Mouse (Mus musculus): Measurements from ENCODE around the gene Vldlr. TPM values are rescaled to one million over a fixed set of nuclear protein-coding genes. Genes with fewer than 3 reads are reported as not detected.

The Vldlr gene
- 10 to 100 TPM; 64.1 to 99.2 TPM for total RNA-seq (2021)
- long read RNA-seq, experiment 1, full-length matches to known transcripts: 16 of 44 reads
- long read RNA-seq, experiment 1, partial matches to known transcripts: 4 of 44 reads
- long read RNA-seq, experiment 1, other reads (novel, unspliced or antisense): 24 of 44 reads
- long read RNA-seq, experiment 2, full-length matches to known transcripts: 30 of 67 reads
- long read RNA-seq, experiment 2, partial matches to known transcripts: 8 of 67 reads
- long read RNA-seq, experiment 2, other reads (novel, unspliced or antisense): 29 of 67 reads

- intact Hi-C loops (cut with DNase I): loop anchor here (10.0 kb wide), 1 partner anchor 198 kb away; no protein-coding TSS in a partner anchor
- no peak for DNase-seq
- H3K4me3 ChIP-seq: peak within 1 kb of the TSS; percentile 94
- TF ChIP-seq CTCF (IDR thresholded peaks at IDR 0.05): no peak
- peak within 1 kb of the TSS; percentile 97 for H3K27ac ChIP-seq
Measured at GRCm38 (mm10) chr19:27216318-27216717, at the start of gene Vldlr. Gene Vldlr, plus strand, starts transcription at chr19:27216484.

DNA sequence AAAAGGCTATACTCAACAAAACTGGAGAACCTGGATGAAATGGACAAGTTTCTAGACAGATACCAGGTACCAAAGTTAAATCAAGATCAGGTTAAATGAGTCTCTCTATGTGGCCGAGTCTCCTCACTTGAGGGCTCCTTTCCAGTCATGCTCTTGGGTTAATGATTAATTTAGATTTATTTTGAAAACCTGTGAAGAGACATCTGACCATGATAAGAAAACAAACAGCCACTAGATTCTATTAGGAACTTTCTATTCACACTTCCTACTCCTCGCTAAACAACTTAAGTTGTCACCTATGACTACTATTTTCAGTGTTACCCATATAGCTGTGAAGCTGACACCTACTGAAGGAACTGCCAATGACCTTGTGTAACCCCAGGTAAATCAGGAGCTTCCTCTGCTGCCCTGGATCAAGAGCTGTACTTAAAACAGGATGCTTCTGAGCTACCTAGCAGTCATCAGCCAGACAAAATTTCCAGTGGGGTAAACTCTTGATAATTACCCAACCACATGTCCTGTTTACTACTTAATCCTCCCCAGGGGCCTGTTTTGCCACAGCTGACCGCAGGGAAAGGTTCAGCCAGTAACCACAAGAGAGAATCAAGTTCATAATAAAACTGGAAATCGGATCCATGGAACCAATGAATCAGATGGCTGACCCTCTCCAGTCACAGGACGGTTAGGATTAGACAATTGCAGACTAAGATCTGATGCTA lies 48.5 kb upstream of the Vldlr start:
- H3K4me3 ChIP-seq: no peak overlapping the region
- peak; percentile 52 for DNase-seq
- TF ChIP-seq CTCF (IDR thresholded peaks at IDR 0.05): no peak
- H3K27ac ChIP-seq: peak overlapping the region; percentile 79
- intact Hi-C loops (cut with DNase I): no loop called here

GRCm38 (mm10) chr19:27173836-27174235 lies 42.4 kb upstream of the Vldlr start:
- peak overlapping the region; percentile 84 for H3K27ac ChIP-seq
- H3K4me3 ChIP-seq: no peak overlapping the region
- intact Hi-C loops (cut with DNase I): no loop called here
- peak; percentile 82 for DNase-seq
- no peak for TF ChIP-seq CTCF (IDR thresholded peaks at IDR 0.05)

DNA sequence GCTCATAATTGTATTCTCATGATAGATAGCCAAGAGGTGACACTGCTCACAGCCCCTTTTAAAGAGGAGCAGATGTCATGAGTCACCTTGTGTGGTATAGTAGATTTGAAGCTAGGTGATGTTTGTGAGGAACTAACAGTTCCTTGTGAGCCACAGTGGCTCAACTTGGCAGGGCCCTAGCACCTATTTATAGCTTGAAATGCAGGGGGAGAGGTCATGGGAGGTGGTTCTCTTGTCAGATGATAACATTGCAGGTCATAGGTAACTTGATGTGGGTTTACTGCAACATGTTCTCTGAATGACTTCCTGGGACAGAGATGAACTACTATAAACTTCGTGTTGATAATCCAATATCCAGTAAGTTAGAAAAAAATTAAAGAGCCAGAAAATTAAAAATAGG lies 40.7 kb upstream of the Vldlr start:
- Histone ChIP-seq H3K4me3 (no peak overlapping the region), H3K27ac (peak overlapping the region; percentile 83)
- DNase-seq: peak; percentile 74
- intact Hi-C loops (cut with DNase I): loop anchor here (2.0 kb wide), 1 partner anchor 43 kb away; no protein-coding TSS in a partner anchor
- no peak for TF ChIP-seq CTCF (IDR thresholded peaks at IDR 0.05)

- intact Hi-C loops (cut with DNase I): loop anchor here (2.0 kb wide), 1 partner anchor 42 kb away; no protein-coding TSS in a partner anchor
- Histone ChIP-seq H3K27ac (peak overlapping the region; percentile 83), H3K4me3 (no peak overlapping the region)
- TF ChIP-seq CTCF (IDR thresholded peaks at IDR 0.05): no peak
- DNase-seq: no peak
Measured at GRCm38 (mm10) chr19:27176558-27176957, 39.7 kb upstream of the Vldlr start.

DNA sequence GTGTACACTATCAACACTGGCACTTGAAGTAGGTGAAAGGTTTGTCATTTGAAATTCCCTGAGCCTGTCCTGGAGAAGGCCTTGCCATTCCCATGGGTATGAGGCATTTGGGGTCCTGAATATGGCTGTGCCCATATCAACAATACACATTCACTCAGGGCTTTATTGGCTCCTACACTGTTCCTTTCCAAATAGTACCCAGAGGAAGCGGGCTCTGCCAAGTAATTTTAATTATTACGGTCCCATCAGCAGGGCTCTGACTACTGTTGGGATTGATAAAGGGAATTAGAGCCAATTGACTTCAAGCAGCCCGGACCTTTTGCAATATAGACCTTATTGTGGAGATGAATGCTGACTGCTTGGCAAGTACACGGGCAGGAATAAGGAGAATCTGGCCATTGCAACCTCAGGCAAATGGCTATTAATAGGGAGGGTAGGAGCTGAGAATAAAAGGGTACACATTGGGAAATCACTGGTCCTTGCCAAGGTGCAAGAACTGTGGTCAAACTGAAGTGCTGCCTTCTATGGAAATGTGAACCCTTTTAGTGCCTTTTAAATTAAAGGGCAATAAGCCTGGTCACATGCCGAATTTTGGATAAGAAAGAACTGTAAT lies 38.0 kb upstream of the Vldlr start:
- Histone ChIP-seq H3K4me3 (no peak overlapping the region), H3K27ac (peak overlapping the region; percentile 73)
- TF ChIP-seq CTCF (IDR thresholded peaks at IDR 0.05): no peak
- peak; percentile 27 for DNase-seq
- intact Hi-C loops (cut with DNase I): no loop called here

DNA sequence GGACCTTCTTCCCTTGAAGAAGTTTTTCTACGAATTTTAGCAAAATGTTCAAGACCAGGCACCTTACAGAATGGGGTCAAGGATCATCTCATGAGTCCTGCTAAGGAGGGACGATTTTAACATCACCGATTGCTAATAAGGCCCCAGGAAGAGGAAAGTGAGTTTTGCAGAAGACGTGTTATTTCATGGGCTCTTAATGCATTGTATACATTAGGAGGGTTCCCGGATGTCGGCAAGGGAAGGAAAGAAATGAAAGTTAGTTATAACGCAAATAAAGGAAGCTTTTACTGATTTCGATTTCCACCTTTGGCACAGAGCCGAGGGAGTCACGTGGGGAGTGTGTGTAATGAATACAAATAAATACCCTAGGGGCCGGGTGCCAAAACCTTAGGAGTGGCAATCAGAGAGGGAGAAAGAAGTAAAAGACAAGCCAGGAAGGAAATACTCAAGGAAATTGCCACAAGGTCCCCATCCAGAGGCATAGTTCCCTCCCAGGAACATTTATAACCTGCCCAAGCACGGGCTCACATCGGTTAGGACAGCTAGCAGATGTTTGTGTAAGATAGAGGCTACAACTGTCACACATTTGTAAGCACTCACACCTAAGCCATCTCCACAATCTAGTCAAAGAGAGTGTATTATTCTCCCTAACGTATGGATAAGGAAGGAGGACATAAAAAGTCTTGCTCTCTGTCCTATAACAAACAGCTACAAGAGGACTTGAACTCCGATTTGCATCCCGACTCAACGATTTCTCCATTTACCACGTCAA lies 35.7 kb upstream of the Vldlr start:
- intact Hi-C loops (cut with DNase I): loop anchor here (2.0 kb wide), 1 partner anchor 30 kb away; no protein-coding TSS in a partner anchor
- no peak for DNase-seq
- Histone ChIP-seq H3K4me3 (no peak overlapping the region), H3K27ac (0 out of 2 replicates have a peak overlapping the region, but pooled peaks have one; percentile 73)
- no peak for TF ChIP-seq CTCF (IDR thresholded peaks at IDR 0.05)

GRCm38 (mm10) chr19:27183511-27183910 lies 32.8 kb upstream of the Vldlr start:
- H3K4me3 ChIP-seq: no peak overlapping the region
- DNase-seq: no peak
- no peak for TF ChIP-seq CTCF (IDR thresholded peaks at IDR 0.05)
- no peak overlapping the region for H3K27ac ChIP-seq
- intact Hi-C loops (cut with DNase I): no loop called here

DNA sequence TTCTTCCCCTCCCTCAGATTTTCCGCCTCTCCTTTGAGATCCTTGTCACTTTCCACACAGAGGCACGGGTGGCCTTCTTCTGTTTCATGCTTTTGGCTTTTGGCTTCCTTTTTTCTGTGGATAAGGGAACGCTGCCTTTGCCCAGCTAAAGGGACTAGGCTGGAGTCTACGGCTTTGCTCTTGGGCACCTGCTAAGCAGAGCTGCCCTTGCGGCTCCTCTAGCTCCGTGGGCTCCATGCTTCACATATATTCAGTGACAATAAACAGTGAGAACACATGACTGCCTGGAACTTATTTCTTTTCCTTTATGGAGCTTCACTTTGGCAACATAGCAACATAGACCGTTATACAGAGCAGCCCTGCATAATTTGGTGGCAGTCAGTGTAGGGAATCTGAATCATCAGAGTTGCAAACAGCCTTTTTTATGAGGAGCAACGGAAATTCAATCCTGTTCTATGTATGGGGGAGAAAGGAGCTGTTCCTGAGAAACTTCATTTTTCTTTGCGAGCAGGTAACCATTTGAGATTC lies 12.5 kb upstream of the Vldlr start:
- intact Hi-C loops (cut with DNase I): no loop called here
- H3K27ac ChIP-seq: no peak overlapping the region

DNA sequence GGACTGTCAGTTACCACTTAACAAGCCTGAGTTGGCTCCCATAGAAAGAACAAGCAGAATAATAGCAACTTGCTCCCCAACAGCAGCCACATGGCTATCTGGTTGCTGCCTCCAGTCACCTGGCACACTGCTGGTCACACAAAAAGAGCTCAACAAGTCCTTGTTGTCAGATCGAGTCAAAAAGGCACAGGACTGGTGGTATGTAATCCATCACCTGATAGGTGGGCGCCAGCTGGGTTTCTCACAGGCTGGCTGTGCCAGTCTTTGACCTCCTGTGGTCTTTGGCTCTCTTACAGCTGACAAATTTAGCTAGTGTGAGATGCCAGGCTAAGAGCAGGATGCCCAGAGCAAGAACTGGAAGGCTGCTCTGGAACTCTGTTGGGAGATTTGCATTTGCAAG lies 5.3 kb upstream of the Vldlr start:
- DNase-seq: peak; percentile 28
- Histone ChIP-seq H3K27ac (peak overlapping the region; percentile 51; the same call in 1 of the 2 replicates), H3K4me3 (no peak overlapping the region)
- no peak for TF ChIP-seq CTCF (IDR thresholded peaks at IDR 0.05)
- intact Hi-C loops (cut with DNase I): loop anchor here (2.0 to 10.0 kb wide), 2 partner anchors 30 to 204 kb away; no protein-coding TSS in a partner anchor

More for the DNA sequence above, 12.5 kb upstream of the Vldlr start:
- no peak for DNase-seq
- no peak for TF ChIP-seq CTCF (IDR thresholded peaks at IDR 0.05)
- no peak overlapping the region for H3K4me3 ChIP-seq

DNA sequence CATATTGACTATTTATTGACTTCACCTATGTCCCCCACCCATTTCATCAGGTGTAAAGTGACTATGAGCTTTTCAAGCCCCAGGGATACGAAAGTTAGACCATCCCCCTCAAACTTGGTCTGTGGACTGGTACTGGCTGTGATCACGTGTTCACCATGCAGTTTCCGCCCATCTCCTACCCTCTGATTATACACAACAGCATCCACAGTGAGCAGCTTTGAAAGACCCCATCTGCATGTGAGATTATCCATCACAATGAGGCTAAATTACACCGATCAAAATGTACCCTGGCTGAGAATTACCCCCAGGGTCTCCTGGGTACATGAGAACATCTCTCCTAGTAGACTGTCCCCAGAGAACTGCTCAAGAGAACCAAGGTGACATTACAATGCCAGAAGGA lies 688 bp upstream of the Vldlr start:
- no peak for TF ChIP-seq CTCF (IDR thresholded peaks at IDR 0.05)
- Histone ChIP-seq H3K4me3 (no peak overlapping the region), H3K27ac (no peak overlapping the region)
- intact Hi-C loops (cut with DNase I): loop anchor here (10.0 kb wide), 1 partner anchor 199 kb away; no protein-coding TSS in a partner anchor
- no peak for DNase-seq
